Mouse (Mus musculus): ENCODE measurements around the gene Ssx9. TPM values are rescaled to one million over a fixed set of nuclear protein-coding genes. Genes with fewer than 3 reads are reported as not detected.
"Not testable (repeated sequence)": the region's sequence is repeated elsewhere in the genome, so short reads cannot be mapped to it uniquely, and the experiment has no call there.

The Ssx9 gene
- polyA plus RNA-seq (2014; fragmentation: Nextera tagmentation; extraction: Ambion mirVana): not detected in 2 replicates

- not testable (repeated sequence) for DNase-seq (ENCODE audit: low spot score); H3K27ac ChIP-seq (ENCODE audit: low read depth, low read length); H3K4me3 ChIP-seq (ENCODE audit: low read depth, low read length); H3K27me3 ChIP-seq (ENCODE audit: control insufficient read depth, insufficient read depth, low read length); H3K36me3 ChIP-seq (ENCODE audit: control insufficient read depth, insufficient read depth, low read length); H3K9me3 ChIP-seq (ENCODE audit: control insufficient read depth, low read length); ATAC-seq (ENCODE audit: low FRiP score); H3K4me2 ChIP-seq (replicated peaks; ENCODE audit: low read depth, low read length); H3K4me1 ChIP-seq (replicated peaks; ENCODE audit: control insufficient read depth, insufficient read depth, low read length); H3K9ac ChIP-seq (ENCODE audit: low read depth, low read length)
- WGBS: 71% methylated on average over 2 of the region's 2 CpGs
These were observed at the start of gene Ssx9 for GRCm38 (mm10) chrX:8748132-8748531. Gene Ssx9 (plus strand): TSS chrX:8748432.

GRCm38 (mm10) chrX:8732907-8733306 lies 15.3 kb upstream of the Ssx9 start:
- Histone ChIP-seq H3K4me3 (ENCODE audit: low read depth, low read length) (no peak overlapping the region), H3K27ac (ENCODE audit: low read depth, low read length) (no peak overlapping the region), H3K9me3 (ENCODE audit: control insufficient read depth, low read length) (no peaks in the 10 kb centered on the region), H3K4me2 (replicated peaks; ENCODE audit: low read depth, low read length) (no peak overlapping the region), H3K4me1 (replicated peaks; ENCODE audit: control insufficient read depth, insufficient read depth, low read length) (no peaks in the 10 kb centered on the region), H3K36me3 (ENCODE audit: control insufficient read depth, insufficient read depth, low read length) (no peaks in the 10 kb centered on the region), H3K27me3 (ENCODE audit: control insufficient read depth, insufficient read depth, low read length) (no peaks in the 10 kb centered on the region), H3K9ac (ENCODE audit: low read depth, low read length) (no peak overlapping the region)
- 43% methylated on average over 5 of the region's 5 CpGs for WGBS
- DNase-seq (ENCODE audit: low spot score): peak; percentile 5
- ATAC-seq (ENCODE audit: low FRiP score): no peak

GRCm38 (mm10) chrX:8803391-8803790 lies 55.2 kb downstream of the Ssx9 start, which contains the start of gene Ssxb5:
Gene Ssxb5 (plus strand): TSS chrX:8803691.
- H3K4me3 ChIP-seq (ENCODE audit: low read depth, low read length); H3K36me3 ChIP-seq (ENCODE audit: control insufficient read depth, insufficient read depth, low read length); ATAC-seq (ENCODE audit: low FRiP score); H3K4me2 ChIP-seq (replicated peaks; ENCODE audit: low read depth, low read length); H3K4me1 ChIP-seq (replicated peaks; ENCODE audit: control insufficient read depth, insufficient read depth, low read length); H3K9ac ChIP-seq (ENCODE audit: low read depth, low read length); H3K9me3 ChIP-seq (ENCODE audit: control insufficient read depth, low read length); H3K27ac ChIP-seq (ENCODE audit: low read depth, low read length); H3K27me3 ChIP-seq (ENCODE audit: control insufficient read depth, insufficient read depth, low read length); DNase-seq (ENCODE audit: low spot score): not testable (repeated sequence)
- WGBS: 82% methylated on average over 4 of the region's 4 CpGs

Other genes starting within 250 kb of the Ssx9 start
- not detected in 2 replicates for gene Gm14459, start 223.5 kb upstream of the Ssx9 start, polyA plus RNA-seq (2014; fragmentation: Nextera tagmentation; extraction: Ambion mirVana)
- gene Ssxb6, start 200.2 kb upstream of the Ssx9 start, polyA plus RNA-seq (2014; fragmentation: Nextera tagmentation; extraction: Ambion mirVana): not detected in 2 replicates
- not detected in 2 replicates for gene Ssxb3, start 156.6 kb upstream of the Ssx9 start, polyA plus RNA-seq (2014; fragmentation: Nextera tagmentation; extraction: Ambion mirVana)
- not detected in 2 replicates for gene Ssxb8, start 57.6 kb upstream of the Ssx9 start, polyA plus RNA-seq (2014; fragmentation: Nextera tagmentation; extraction: Ambion mirVana)
- not detected in 2 replicates for gene Ssxb5, start 55.3 kb downstream of the Ssx9 start, polyA plus RNA-seq (2014; fragmentation: Nextera tagmentation; extraction: Ambion mirVana)
- not detected in 2 replicates for gene Gm6592, start 95.6 kb downstream of the Ssx9 start, polyA plus RNA-seq (2014; fragmentation: Nextera tagmentation; extraction: Ambion mirVana)
- gene Gm5751, start 125.8 kb downstream of the Ssx9 start, polyA plus RNA-seq (2014; fragmentation: Nextera tagmentation; extraction: Ambion mirVana): not detected in 2 replicates
- 6.7 and 7.1 TPM in 2 replicates for gene B630019K06Rik, start 143.9 kb downstream of the Ssx9 start, polyA plus RNA-seq (2014; fragmentation: Nextera tagmentation; extraction: Ambion mirVana)
- gene Fthl17b, start 214.5 kb downstream of the Ssx9 start, polyA plus RNA-seq (2014; fragmentation: Nextera tagmentation; extraction: Ambion mirVana): not detected in 2 replicates
- not detected in 2 replicates for gene Fthl17c, start 228.1 kb downstream of the Ssx9 start, polyA plus RNA-seq (2014; fragmentation: Nextera tagmentation; extraction: Ambion mirVana)
- not detected in 2 replicates for gene Fthl17d, start 238.3 kb downstream of the Ssx9 start, polyA plus RNA-seq (2014; fragmentation: Nextera tagmentation; extraction: Ambion mirVana)

Data from hindbrain, embryonic 11.5 days (tissue).